Mouse (Mus musculus) brain, embryonic 14.5 days (tissue): ENCODE data around the gene Ramac. TPM values are rescaled to one million over a fixed set of nuclear protein-coding genes. Genes with fewer than 3 reads are reported as not detected.

Experiments
- DNase-seq: peaks from one replicate; pipeline ENCODE4 v3.0.0-alpha.2; 2011; ENCODE audit warnings: low read depth
- CTCF ChIP-seq: fragments of 200-500 bp; IDR thresholded peaks from 2 replicates; pipeline ENCODE4 v1.5.1; 2012; ENCODE audit warnings: inconsistent platforms, mild to moderate bottlenecking, moderate library complexity, borderline replicate concordance; ENCODE audit not compliant: insufficient read depth, insufficient read length; ENCODE audit errors: extremely low read depth
- POLR2A ChIP-seq: fragments of 200-500 bp; IDR thresholded peaks from 2 replicates; pipeline ENCODE4 v1.6.1; 2012; ENCODE audit warnings: mild to moderate bottlenecking, inconsistent platforms, borderline replicate concordance; ENCODE audit not compliant: poor library complexity, insufficient read depth, insufficient read length, severe bottlenecking; ENCODE audit errors: extremely low read depth
- polyA plus RNA-seq: library from polyadenylated mRNA; depleted of rRNA; stranded (reverse); fragments of >200 nt; gene quantifications from 2 replicates; pipeline ENCODE4 v1.2.3, GENCODE M21; 2012

The Ramac gene
- polyA plus RNA-seq, 1 experiment: 59.7 TPM

- no peak for DNase-seq
Measured at GRCm38 (mm10) chr7:81732183-81733089, 30.3 kb upstream of the Ramac start.

GRCm38 (mm10) chr7:81735300-81736048 is 27.3 kb upstream of the Ramac start:
- no peak for DNase-seq
- TF ChIP-seq CTCF (no peak), POLR2A (no peak)

More at GRCm38 (mm10) chr7:81732183-81733089, 30.3 kb upstream of the Ramac start:
- TF ChIP-seq POLR2A (no peak), CTCF (no peak)

- no peak for DNase-seq
- TF ChIP-seq POLR2A (no peak), CTCF (no peak)
Measured at GRCm38 (mm10) chr7:81738720-81739385, 23.9 kb upstream of the Ramac start.

GRCm38 (mm10) chr7:81740010-81740409 is 22.7 kb upstream of the Ramac start:
- DNase-seq: no peak
- TF ChIP-seq CTCF: no peak
- TF ChIP-seq POLR2A: no peak

- TF ChIP-seq POLR2A (no peak), CTCF (peak; percentile 36; the same call in 1 of the 2 replicates)
- DNase-seq: peak; percentile 48
Measured at GRCm38 (mm10) chr7:81744145-81744544, 18.6 kb upstream of the Ramac start.

- no peak for DNase-seq
Measured at GRCm38 (mm10) chr7:81747956-81748355, 14.8 kb upstream of the Ramac start.

GRCm38 (mm10) chr7:81763110-81763845 is 553 bp downstream of the Ramac start:
- DNase-seq: peak; percentile 27
- no peak for TF ChIP-seq POLR2A
- peak; percentile 41; the same call in 1 of the 2 replicates for TF ChIP-seq CTCF

More at GRCm38 (mm10) chr7:81747956-81748355, 14.8 kb upstream of the Ramac start:
- TF ChIP-seq CTCF (no peak), POLR2A (no peak)

GRCm38 (mm10) chr7:81772786-81773539 is 10.2 kb downstream of the Ramac start:
- DNase-seq: no peak
- no peak for TF ChIP-seq POLR2A
- TF ChIP-seq CTCF: no peak

GRCm38 (mm10) chr7:81775325-81775724 is 12.6 kb downstream of the Ramac start:
- TF ChIP-seq CTCF (no peak), POLR2A (no peak)
- DNase-seq: peak; percentile 31
